Mouse (Mus musculus): ENCODE data around the gene Smad3. TPM values are rescaled to one million over a fixed set of nuclear protein-coding genes. Genes with fewer than 3 reads are reported as not detected.

Smad3 gene
- total and polyA plus RNA-seq, 3 experiments, result 7.5 to 10.2 TPM; not detected in 1

DNA sequence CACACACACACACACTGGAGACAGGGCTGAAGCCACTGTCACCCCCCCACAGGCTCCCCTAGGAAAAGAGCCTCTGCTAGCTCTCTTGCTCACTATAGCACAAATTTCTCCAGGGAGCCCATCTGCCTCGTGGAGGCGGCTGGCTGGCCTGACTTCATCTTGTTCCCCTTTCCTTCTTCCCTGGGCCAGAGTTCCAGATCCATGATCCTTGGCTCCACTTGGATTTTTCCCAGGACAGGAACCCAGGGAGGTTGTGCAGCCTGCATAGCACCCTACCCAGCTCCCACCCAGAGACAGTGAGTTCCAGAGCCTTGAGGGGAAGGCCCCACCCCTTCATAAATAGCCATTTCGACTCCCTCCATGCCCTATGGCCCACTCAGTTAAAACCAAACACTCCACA lies 29.8 kb upstream of the Smad3 start:
- no peak overlapping the region for H3K9ac ChIP-seq (ENCODE audit: control insufficient read depth, low read depth, low read length, poor library complexity, severe bottlenecking)

DNA sequence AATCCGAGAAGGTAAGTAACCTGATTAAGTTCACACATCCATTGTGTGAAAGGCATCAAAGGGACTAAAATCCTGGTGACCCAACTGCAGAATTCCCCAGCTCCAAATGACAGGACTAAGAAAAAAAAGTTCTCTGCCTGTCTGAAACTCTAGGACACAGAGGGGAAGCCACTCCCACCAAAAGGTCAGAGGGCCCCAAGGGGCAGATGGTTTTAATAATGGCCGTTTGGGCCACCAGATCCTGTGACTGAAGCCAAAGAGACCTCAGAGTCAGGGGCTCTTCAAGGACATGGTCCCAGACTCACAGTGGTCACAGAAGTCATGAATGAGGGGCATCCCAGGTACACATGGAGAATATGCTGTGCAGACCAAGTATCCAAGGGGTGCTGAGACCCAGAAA lies 29.3 kb upstream of the Smad3 start:
- TF ChIP-seq KAT2A (conservative IDR thresholded peaks at IDR 0.05; ENCODE audit: low read depth, low read length), result no peak
- Histone ChIP-seq H3K9me3 (replicated peaks; ENCODE audit: insufficient read depth, low read length) (no peaks in the 10 kb centered on the region), H3K36me3 (ENCODE audit: control insufficient read depth in 1 of 2, insufficient read depth in 2 of 2, low read length in 2 of 2) (peaks cover 0 to 35% of the 10 kb centered on the region in 2 experiments; a peak in 2 of 4 replicates), H3K79me2 (ENCODE audit: control insufficient read depth, insufficient read depth, low read length, poor library complexity) (no peaks in the 10 kb centered on the region), H3K4me3 (ENCODE audit: control insufficient read depth in 1 of 2, insufficient read depth in 1 of 2, low read depth in 2 of 2, low read length in 2 of 2) (no peak overlapping the region), H3K9ac (ENCODE audit: control insufficient read depth, low read depth, low read length, poor library complexity, severe bottlenecking) (no peak overlapping the region), H3K27ac (ENCODE audit: control insufficient read depth, low read depth, low read length) (no peak overlapping the region), H3K27me3 (ENCODE audit: control insufficient read depth in 1 of 2, insufficient read depth in 2 of 2, low read length in 2 of 2) (no peaks in the 10 kb centered on the region), H3K4me1 (ENCODE audit: control insufficient read depth in 1 of 2, insufficient read depth in 2 of 2, low read length in 2 of 2) (peaks cover 22 to 56% of the 10 kb centered on the region in 2 experiments)
- no peak for DNase-seq (ENCODE audit: low read depth, low spot score)

More for the DNA sequence above, 29.8 kb upstream of the Smad3 start:
- no peak for TF ChIP-seq MAX (IDR thresholded peaks at IDR 0.05; ENCODE audit: low read length)
- TF ChIP-seq TCF12 (IDR thresholded peaks at IDR 0.05; ENCODE audit: low read depth, low read length), result no peak
- H3K9me3 ChIP-seq (replicated peaks; ENCODE audit: insufficient read depth, low read length), result no peaks in the 10 kb centered on the region
- no peak for DNase-seq (ENCODE audit: low read depth, low spot score)
- no peak overlapping the region for H3K27ac ChIP-seq (ENCODE audit: control insufficient read depth, low read depth, low read length)
- peaks cover 0 to 33% of the 10 kb centered on the region in 2 experiments; a peak in 2 of 4 replicates for H3K36me3 ChIP-seq (ENCODE audit: control insufficient read depth in 1 of 2, insufficient read depth in 2 of 2, low read length in 2 of 2)
- no peak overlapping the region for H3K4me3 ChIP-seq (ENCODE audit: control insufficient read depth in 1 of 2, insufficient read depth in 1 of 2, low read depth in 2 of 2, low read length in 2 of 2)
- H3K79me2 ChIP-seq (ENCODE audit: control insufficient read depth, insufficient read depth, low read length, poor library complexity), result no peaks in the 10 kb centered on the region
- H3K27me3 ChIP-seq (ENCODE audit: control insufficient read depth in 1 of 2, insufficient read depth in 2 of 2, low read length in 2 of 2), result no peaks in the 10 kb centered on the region
- peaks cover 21 to 54% of the 10 kb centered on the region in 2 experiments for H3K4me1 ChIP-seq (ENCODE audit: control insufficient read depth in 1 of 2, insufficient read depth in 2 of 2, low read length in 2 of 2)

DNA sequence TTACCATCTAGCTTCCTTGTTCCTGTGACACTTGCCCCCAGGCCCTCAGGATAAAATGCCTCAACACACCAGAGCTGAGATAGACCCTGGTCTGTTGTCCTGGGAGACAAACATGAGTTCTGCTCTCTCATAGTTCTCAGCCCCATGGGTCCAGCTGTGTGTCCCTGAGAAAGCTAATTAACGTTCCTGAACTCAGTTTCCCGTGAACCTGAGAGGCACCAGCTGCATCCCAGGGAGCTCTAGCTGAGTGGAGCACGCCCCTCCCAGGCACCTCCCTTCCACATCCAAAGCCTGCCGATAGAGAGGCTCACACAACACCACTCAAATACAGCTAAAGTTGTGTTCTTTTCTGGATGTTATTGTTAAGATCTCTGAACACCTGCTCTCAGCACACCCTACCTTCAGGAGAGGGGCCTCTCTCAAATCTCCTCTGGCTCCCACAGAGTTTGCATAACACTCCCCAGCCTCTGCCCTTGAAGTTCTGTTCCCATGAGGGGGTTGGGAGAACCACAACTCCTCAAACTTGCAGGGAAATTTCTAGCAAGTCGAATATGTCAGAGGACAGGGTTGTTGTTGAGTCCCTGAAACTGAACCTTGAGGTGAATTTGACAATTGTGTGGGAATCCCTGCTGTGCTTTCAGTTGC lies 28.4 kb upstream of the Smad3 start:
- Histone ChIP-seq H3K4me1 (ENCODE audit: control insufficient read depth in 1 of 2, insufficient read depth in 2 of 2, low read length in 2 of 2) (peaks cover 22 to 56% of the 10 kb centered on the region in 2 experiments), H3K79me2 (ENCODE audit: control insufficient read depth, insufficient read depth, low read length, poor library complexity) (no peaks in the 10 kb centered on the region), H3K4me3 (ENCODE audit: control insufficient read depth in 1 of 2, insufficient read depth in 1 of 2, low read depth in 2 of 2, low read length in 2 of 2) (no peak overlapping the region), H3K9ac (ENCODE audit: control insufficient read depth, low read depth, low read length, poor library complexity, severe bottlenecking) (no peak overlapping the region), H3K36me3 (ENCODE audit: control insufficient read depth in 1 of 2, insufficient read depth in 2 of 2, low read length in 2 of 2) (peaks cover 0 to 36% of the 10 kb centered on the region in 2 experiments; a peak in 2 of 4 replicates), H3K27ac (ENCODE audit: control insufficient read depth, low read depth, low read length) (no peak overlapping the region), H3K27me3 (ENCODE audit: control insufficient read depth in 1 of 2, insufficient read depth in 2 of 2, low read length in 2 of 2) (no peaks in the 10 kb centered on the region), H3K9me3 (replicated peaks; ENCODE audit: insufficient read depth, low read length) (no peaks in the 10 kb centered on the region)
- DNase-seq (ENCODE audit: low read depth, low spot score), result no peak
- TF ChIP-seq KAT2A (conservative IDR thresholded peaks at IDR 0.05; ENCODE audit: low read depth, low read length), result no peak
- no peak for TF ChIP-seq MAX (IDR thresholded peaks at IDR 0.05; ENCODE audit: low read length)
- no peak for TF ChIP-seq RCOR1 (IDR thresholded peaks at IDR 0.05; ENCODE audit: low read depth, low read length)
- TF ChIP-seq USF2 (IDR thresholded peaks at IDR 0.05; ENCODE audit: borderline replicate concordance in 1 of 2, insufficient read depth in 1 of 2, low read depth in 1 of 2, low read length in 2 of 2), result no peak
- no peak for TF ChIP-seq RAD21 (IDR thresholded peaks at IDR 0.05; ENCODE audit: low read depth, low read length)
- no peak for TF ChIP-seq JUND (IDR thresholded peaks at IDR 0.05; ENCODE audit: low read depth, low read length)
- TF ChIP-seq NRF1 (IDR thresholded peaks at IDR 0.05; ENCODE audit: insufficient read depth, low read depth, low read length, poor library complexity, severe bottlenecking), result no peak
- TF ChIP-seq SMC3 (IDR thresholded peaks at IDR 0.05; ENCODE audit: low read depth, low read length), result no peak
- TF ChIP-seq ZC3H11A (IDR thresholded peaks at IDR 0.05; ENCODE audit: low read depth, low read length), result no peak
- TF ChIP-seq ETS1 (IDR thresholded peaks at IDR 0.05; ENCODE audit: low read depth, low read length), result no peak
- no peak for TF ChIP-seq TAL1 (IDR thresholded peaks at IDR 0.05; ENCODE audit: low read length)
